Comparison of ENCODE assay signal across 15 mouse cellular contexts in genomic region chr2:178850769-178851168, GRCm38 (mm10).
A peak's percentile ranks its signal among the peaks of the same experiment; 100 is the strongest.
DNase-seq lines count a peak whose midpoint lies in the region; ATAC-seq and TF ChIP-seq lines count a peak whose summit lies in the region.
"Had no signal": no experiment of that assay in that cellular context is flagged by ENCODE, and none has a peak within 500 bp of the region (broad histone marks: within the 10 kb centered on the region; RNA-seq: fewer than 3 reads in every experiment).

No protein-coding gene starts in this region.

- H3K4me2 ChIP-seq in forebrain, embryonic 12.5 days = no peak overlapping the region
- no peak overlapping the region; the same call in 1 of the 2 replicates for H3K4me2 ChIP-seq in forebrain, postnatal 0 days (ENCODE audit: low read depth)
- H3K4me2 ChIP-seq in hindbrain, embryonic 16.5 days (ENCODE audit: low read length) = no peak overlapping the region
- no peak overlapping the region for H3K4me2 ChIP-seq in midbrain, embryonic 15.5 days
- H3K4me2 ChIP-seq: kidney, embryonic 15.5 days; limb, embryonic 12.5 days; liver, embryonic 12.5 days; lung, embryonic 14.5 days had no signal

- ATAC-seq in forebrain, embryonic 12.5 days (ENCODE audit: low FRiP score) = peak; percentile 52; the same call in 1 of the 2 replicates
- peak; percentile 89 for ATAC-seq in forebrain, postnatal 0 days
- ATAC-seq in hindbrain, embryonic 16.5 days = peak; percentile 25
- ATAC-seq in midbrain, embryonic 15.5 days (replicated peaks) = peak; percentile 65
- ATAC-seq: intestine, postnatal 0 days had no signal

- no peak for TF ChIP-seq CTCF in forebrain, postnatal 0 days (IDR thresholded peaks at IDR 0.05; ENCODE audit: low read depth)

- WGBS in forebrain, embryonic 12.5 days = 54% methylated on average over 11 of the region's 11 CpGs
- WGBS in forebrain, postnatal 0 days = 32% methylated on average over 11 of the region's 11 CpGs
- 40% methylated on average over 11 of the region's 11 CpGs for WGBS in hindbrain, embryonic 16.5 days
- 28% methylated on average over 11 of the region's 11 CpGs for WGBS in midbrain, embryonic 15.5 days

- no peak overlapping the region for H3K4me3 ChIP-seq in forebrain, embryonic 12.5 days (replicated peaks)
- no peak overlapping the region for H3K4me3 ChIP-seq in forebrain, postnatal 0 days (ENCODE audit: low read depth, low read length)
- H3K4me3 ChIP-seq in hindbrain, embryonic 16.5 days (ENCODE audit: low read length) = no peak overlapping the region
- no peak overlapping the region for H3K4me3 ChIP-seq in midbrain, embryonic 15.5 days
- H3K4me3 ChIP-seq: kidney, embryonic 15.5 days; limb, embryonic 12.5 days; liver, embryonic 12.5 days had no signal

- H3K9me3 ChIP-seq in forebrain, embryonic 12.5 days = no peaks in the 10 kb centered on the region
- H3K9me3 ChIP-seq in forebrain, postnatal 0 days (ENCODE audit: low read length) = no peaks in the 10 kb centered on the region
- H3K9me3 ChIP-seq in hindbrain, embryonic 16.5 days (ENCODE audit: control insufficient read depth, low read length) = no peaks in the 10 kb centered on the region
- H3K9me3 ChIP-seq in midbrain, embryonic 15.5 days = no peaks in the 10 kb centered on the region
- H3K9me3 ChIP-seq: kidney, embryonic 15.5 days; limb, embryonic 12.5 days; liver, embryonic 12.5 days had no signal

- H3K36me3 ChIP-seq in forebrain, embryonic 12.5 days (replicated peaks) = no peaks in the 10 kb centered on the region
- H3K36me3 ChIP-seq in forebrain, postnatal 0 days (ENCODE audit: insufficient read depth) = no peaks in the 10 kb centered on the region
- H3K36me3 ChIP-seq in hindbrain, embryonic 16.5 days (ENCODE audit: control insufficient read depth, insufficient read depth, low read length) = no peaks in the 10 kb centered on the region
- H3K36me3 ChIP-seq in midbrain, embryonic 15.5 days (replicated peaks) = no peaks in the 10 kb centered on the region
- H3K36me3 ChIP-seq: kidney, embryonic 15.5 days; limb, embryonic 12.5 days; liver, embryonic 12.5 days had no signal

- peaks cover 30% of the 10 kb centered on the region for H3K4me1 ChIP-seq in forebrain, embryonic 12.5 days
- 0 out of 2 replicates have a peak, but pooled peaks cover 12% of the 10 kb centered on the region for H3K4me1 ChIP-seq in forebrain, postnatal 0 days (ENCODE audit: insufficient read depth)
- peaks cover 6% of the 10 kb centered on the region for H3K4me1 ChIP-seq in hindbrain, embryonic 16.5 days (ENCODE audit: control insufficient read depth, insufficient read depth, low read depth, low read length)
- H3K4me1 ChIP-seq in midbrain, embryonic 15.5 days = peaks cover 26% of the 10 kb centered on the region
- H3K4me1 ChIP-seq: kidney, embryonic 15.5 days; liver, embryonic 12.5 days had no signal

- H3K27ac ChIP-seq in forebrain, embryonic 12.5 days = peak overlapping the region; percentile 66
- peak overlapping the region; percentile 62 for H3K27ac ChIP-seq in forebrain, postnatal 0 days (ENCODE audit: low read depth, low read length)
- no peak overlapping the region for H3K27ac ChIP-seq in hindbrain, embryonic 16.5 days (ENCODE audit: low read depth, low read length)
- H3K27ac ChIP-seq in midbrain, embryonic 15.5 days = peak overlapping the region; percentile 40; the same call in 1 of the 2 replicates
- H3K27ac ChIP-seq: kidney, embryonic 15.5 days; limb, embryonic 12.5 days; liver, embryonic 12.5 days had no signal

- DNase-seq in forebrain, postnatal 0 days = peak; percentile 60
- DNase-seq in urinary bladder, postnatal 25 days (ENCODE audit: low spot score) = no peak
- DNase-seq in right cerebral cortex, adult 2 months (ENCODE audit: low spot score in 2 of 2) = no peak
- DNase-seq in T-cell, adult 2 months (ENCODE audit: low spot score) = no peak
- DNase-seq: cerebellum, adult 9-10 months; gastrocnemius, postnatal 36 days; lung, embryonic 14.5 days; lung, postnatal 36 days had no signal

- H3K9ac ChIP-seq in forebrain, embryonic 12.5 days = no peak overlapping the region
- H3K9ac ChIP-seq in forebrain, postnatal 0 days = no peak overlapping the region
- H3K9ac ChIP-seq in hindbrain, embryonic 16.5 days (ENCODE audit: low read depth, low read length) = no peak overlapping the region
- no peak overlapping the region for H3K9ac ChIP-seq in midbrain, embryonic 15.5 days
- H3K9ac ChIP-seq: kidney, embryonic 15.5 days; limb, embryonic 12.5 days; liver, embryonic 12.5 days; lung, embryonic 14.5 days had no signal

- 0 out of 2 replicates have a peak, but pooled peaks cover 5% of the 10 kb centered on the region for H3K27me3 ChIP-seq in forebrain, embryonic 12.5 days
- H3K27me3 ChIP-seq in forebrain, postnatal 0 days (ENCODE audit: insufficient read depth, low read length) = no peaks in the 10 kb centered on the region
- no peaks in the 10 kb centered on the region for H3K27me3 ChIP-seq in hindbrain, embryonic 16.5 days (replicated peaks; ENCODE audit: control insufficient read depth, insufficient read depth, low read length)
- no peaks in the 10 kb centered on the region for H3K27me3 ChIP-seq in midbrain, embryonic 15.5 days (replicated peaks)
- H3K27me3 ChIP-seq: kidney, embryonic 15.5 days; limb, embryonic 12.5 days; liver, embryonic 12.5 days had no signal

Comparison
In these comparisons a context has a peak if more than half of its experiments do, and no peak if none do; other contexts are left out.
1. ATAC-seq: peak in every context shown above with its lines; median percentile 89 in forebrain, postnatal 0 days; 65 in midbrain, embryonic 15.5 days; 52 in forebrain, embryonic 12.5 days; 25 in hindbrain, embryonic 16.5 days.